Mouse (Mus musculus): ENCODE data around the gene Klf9. TPM values are rescaled to one million over a fixed set of nuclear protein-coding genes. Genes with fewer than 3 reads are reported as not detected.

Klf9 gene
- total RNA-seq, 2 experiments from 2014 or later: 137 to 150 TPM

DNA sequence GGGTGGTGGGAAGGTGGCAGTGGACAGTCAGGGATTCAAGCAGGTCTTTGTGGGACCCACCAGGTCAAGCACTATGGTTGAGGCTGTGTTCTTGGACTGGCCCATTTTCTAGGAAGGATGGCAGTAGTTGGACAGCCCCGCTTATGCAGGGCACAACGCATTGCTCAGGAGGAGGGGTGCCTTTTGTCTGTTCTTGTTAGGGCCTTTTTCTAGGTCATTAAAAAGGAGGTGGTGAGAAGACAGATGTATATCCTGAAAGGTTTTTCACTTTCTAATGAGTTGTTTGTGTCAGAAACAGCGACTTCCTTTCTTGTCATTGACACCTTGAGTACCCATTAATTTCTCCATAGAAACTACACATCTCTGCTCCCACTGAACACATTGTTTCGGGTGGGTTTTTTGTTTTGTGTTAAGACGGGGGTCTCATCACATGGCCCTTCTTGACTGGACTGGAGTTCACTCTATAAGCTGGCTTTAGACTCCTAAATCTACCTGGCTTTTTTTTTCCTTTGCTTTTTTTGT is 12.6 kb downstream of the Klf9 start:
- intact Hi-C loops (cut with DNase I): loop anchor here (5.0 kb wide), 1 partner anchor 54 kb away; no protein-coding TSS in a partner anchor
- no peak for DNase-seq

DNA sequence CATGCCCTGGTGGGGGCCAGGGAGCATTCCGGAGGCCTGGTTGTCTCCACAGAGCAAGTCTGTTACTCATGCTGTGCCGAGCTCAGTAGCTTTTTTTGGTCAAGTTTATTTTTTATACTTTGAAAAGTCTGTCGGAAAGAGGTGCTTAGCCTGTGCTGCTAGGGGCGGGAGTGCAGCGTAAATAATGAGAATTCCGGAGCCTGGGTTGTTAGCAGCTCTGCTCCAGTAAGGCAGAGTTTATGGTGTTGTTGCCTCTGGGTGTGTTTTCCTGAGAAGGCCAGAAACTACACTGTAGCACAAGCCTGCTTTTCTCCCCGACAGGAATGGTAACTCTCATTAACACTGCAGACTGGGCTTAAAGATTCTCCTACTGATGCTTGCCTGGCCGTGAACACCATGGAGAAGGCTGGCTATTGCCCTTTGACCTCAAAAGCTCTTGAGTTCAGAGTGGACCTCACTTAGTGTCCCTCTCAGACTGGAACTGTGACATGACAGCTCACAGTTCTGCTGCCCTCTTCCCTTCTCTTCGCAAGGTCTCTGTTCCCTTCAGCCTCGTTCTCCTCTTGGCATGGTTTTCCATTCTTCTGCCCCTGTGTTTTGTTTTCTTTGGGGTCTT is 18.9 kb downstream of the Klf9 start:
- DNase-seq: no peak
- intact Hi-C loops (cut with DNase I): no loop called here

DNA sequence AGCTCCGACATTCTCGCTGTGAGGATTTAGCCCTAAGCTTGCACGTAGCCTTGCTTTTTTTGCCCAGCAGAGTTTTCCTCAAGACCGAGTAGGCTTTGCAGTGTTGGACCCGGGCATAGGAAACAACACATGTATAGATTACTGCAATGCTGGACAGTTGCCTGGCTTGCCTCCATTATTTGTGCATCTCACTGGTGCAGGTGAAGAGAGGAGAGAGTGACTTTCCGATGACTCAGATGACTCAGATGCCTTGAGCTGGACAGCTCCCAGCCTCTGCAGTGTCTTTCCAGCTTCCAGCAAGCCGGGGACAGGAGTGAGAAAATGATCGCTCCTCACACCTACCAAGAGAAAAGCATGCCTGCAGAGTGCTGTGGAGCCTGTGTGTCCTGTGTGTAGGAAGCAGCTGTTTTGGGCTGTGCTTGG is 21.4 kb downstream of the Klf9 start:
- intact Hi-C loops (cut with DNase I): no loop called here
- DNase-seq: peak in 1 of 2 experiments; percentile 34

DNA sequence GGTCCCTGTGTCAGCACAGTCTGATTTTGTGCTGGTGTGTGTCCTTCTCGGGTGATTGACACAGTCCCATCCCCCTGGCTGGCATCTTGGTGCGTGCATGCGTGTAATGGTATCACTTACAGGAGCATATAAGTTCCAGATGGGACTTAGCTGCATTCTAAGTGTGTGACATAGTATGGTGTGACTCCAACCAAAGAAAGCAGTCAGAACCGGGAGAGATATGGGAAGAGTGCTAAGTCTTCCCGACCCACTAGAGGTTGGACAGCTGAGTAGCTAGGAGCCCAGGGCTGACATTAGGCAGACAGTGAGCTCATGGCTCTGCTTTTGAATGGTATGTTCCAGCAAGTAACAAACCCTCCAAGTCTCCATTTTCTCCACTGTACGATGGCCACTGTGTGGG is 21.9 kb downstream of the Klf9 start:
- intact Hi-C loops (cut with DNase I): no loop called here
- DNase-seq: no peak

DNA sequence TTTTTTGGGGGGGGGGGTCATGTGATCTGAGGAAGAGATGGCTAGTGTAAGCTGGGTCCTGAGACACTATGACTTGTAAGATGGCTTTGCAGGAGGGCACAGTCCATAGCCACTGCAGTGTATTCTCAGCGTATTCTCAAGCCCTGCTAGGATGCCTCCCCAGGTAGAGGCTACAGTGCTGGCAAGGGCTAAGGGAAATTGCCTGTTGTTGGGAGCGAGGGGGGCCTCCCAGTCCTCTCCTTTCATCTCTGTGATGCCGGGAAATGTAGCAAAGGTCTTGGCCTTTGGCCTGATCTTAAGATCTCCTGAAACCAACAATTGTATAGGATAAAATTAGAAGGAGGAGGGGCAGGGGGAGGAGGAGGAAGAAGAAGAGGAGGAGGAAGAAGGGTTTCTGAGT is 22.3 kb downstream of the Klf9 start:
- no peak for DNase-seq

DNA sequence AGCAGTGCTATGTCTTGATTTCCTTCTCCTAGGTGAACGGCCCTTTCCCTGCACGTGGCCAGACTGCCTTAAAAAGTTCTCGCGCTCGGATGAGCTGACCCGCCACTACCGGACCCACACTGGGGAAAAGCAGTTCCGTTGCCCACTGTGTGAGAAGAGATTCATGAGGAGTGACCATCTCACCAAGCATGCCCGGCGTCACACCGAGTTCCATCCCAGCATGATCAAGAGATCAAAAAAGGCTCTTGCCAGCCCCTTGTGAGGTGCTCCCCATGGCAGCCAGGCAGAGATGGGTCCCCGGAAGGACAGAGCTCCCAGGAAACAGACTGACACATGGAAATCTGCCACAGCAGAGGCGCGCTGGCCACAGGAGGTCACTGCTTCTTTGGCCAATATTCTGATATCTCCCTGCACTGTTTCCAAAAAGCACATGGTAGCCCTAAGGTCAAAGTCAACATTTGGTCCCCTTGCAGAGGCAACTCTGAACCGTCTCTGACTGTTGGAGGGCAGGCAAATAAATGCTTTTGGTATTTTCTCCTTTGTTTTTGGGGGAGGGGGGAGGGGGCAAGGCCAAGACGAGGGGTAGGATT is 23.7 kb downstream of the Klf9 start:
- intact Hi-C loops (cut with DNase I): no loop called here
- DNase-seq: no peak

More for the DNA sequence above, 22.3 kb downstream of the Klf9 start:
- intact Hi-C loops (cut with DNase I): no loop called here

DNA sequence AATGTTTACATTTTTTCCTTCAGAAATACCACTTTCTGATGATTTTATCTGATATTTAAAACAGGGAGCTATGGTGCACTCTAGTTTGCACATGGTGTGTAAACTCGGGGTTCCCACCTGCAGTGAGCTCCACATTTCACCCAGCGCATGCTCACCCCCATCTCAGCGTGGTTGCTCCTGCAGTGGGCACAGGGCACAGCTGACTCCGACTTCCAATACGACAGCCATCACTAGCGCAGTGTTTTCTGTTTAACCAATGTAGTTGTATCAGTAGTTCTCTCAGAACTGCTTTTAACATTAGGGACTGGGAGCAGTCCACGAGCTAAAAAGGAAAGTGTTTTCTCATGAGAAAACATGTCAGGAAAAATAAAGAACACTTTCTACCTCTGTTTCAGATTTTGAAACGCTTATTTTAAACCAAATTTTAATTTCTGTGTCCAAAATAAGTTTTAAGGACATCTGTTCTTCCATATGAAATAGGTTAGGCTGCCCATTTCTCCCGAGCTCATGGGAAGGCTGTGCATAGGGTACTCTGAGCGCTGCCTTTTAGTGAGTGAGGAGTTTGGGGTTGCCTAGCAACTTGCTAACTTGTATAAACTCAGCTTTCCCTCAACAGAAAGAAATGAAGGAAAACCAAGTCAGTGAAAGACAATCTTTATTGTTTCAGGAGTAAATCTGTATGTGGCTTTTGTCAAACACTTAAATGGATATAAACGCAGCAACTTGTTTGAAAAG is 25.7 kb downstream of the Klf9 start:
- intact Hi-C loops (cut with DNase I): no loop called here
- DNase-seq: no peak

DNA sequence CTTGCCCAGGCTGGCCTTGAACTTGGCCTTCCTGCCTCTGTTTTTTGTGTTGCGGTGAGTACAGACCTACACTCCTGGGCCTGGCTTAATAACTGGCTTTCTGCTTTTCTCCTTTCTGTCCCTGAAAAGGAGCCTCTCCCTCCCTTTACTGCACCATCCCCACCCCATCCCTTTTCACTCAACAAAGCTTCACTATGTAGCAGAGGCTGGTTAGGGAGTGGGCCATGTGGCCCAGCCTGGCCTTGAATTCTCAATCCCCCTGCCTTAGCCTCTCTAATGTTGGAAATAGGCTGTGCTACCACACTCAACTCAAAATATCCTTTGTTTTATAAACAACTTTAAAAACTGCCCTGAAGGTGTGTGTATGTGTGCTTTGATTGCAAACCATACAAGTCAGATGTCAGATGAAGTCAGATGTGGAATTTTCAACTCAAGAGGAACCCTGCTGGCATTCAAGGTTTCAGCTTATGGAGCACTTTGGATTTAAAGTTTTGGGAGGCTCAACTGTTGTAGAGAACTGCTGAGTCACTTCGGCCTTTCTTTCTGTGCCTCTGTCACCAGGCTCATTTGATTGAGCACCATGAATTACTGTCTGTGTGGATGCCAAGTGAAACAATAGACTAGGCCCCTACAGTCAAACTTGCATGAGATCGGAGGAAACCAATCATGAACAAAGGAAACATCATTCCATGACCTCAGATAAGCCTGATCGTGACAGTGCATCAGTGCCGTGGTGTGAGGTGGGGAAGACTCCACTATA is 28.1 kb downstream of the Klf9 start:
- intact Hi-C loops (cut with DNase I): no loop called here
- no peak for DNase-seq

DNA sequence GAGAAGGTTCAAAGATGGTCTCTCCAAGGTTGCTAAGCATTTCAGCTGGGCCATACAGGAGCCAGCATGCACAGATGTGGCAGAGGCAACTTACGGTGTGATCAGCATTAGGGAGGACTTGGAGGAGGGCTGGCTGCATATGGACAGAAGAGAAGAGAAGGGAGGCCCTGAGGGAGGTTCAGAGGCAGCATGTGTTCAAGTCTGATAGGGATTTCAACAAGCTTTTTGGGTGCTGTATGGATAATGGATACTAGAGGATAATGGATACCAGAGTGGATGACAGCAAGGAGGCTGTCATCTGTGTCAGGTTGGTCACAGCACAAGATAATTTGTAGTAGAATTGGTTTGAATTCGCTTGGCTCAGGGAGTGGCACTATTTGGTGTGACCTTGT is 28.6 kb downstream of the Klf9 start:
- DNase-seq: no peak
- intact Hi-C loops (cut with DNase I): no loop called here

DNA sequence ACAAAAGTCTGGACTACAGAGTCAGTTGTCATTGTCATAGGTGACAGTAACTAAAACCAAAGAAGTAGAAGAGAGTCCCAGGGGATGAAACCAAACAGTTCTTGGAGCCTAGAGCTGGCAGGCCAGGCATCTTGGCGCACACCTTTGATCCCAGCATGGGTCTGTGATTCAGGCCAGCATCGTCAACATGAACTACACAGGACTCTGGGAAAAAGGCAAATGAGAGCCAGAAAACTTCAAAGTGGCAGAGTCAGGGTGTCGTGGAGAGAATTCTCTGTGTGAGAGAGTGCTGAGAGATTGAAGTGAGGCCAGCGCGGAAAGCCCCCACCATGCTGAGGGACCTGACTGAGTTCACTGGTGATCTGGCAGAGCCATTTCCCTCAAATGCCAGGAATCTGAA is 29.4 kb downstream of the Klf9 start:
- no peak for DNase-seq
- intact Hi-C loops (cut with DNase I): no loop called here

DNA sequence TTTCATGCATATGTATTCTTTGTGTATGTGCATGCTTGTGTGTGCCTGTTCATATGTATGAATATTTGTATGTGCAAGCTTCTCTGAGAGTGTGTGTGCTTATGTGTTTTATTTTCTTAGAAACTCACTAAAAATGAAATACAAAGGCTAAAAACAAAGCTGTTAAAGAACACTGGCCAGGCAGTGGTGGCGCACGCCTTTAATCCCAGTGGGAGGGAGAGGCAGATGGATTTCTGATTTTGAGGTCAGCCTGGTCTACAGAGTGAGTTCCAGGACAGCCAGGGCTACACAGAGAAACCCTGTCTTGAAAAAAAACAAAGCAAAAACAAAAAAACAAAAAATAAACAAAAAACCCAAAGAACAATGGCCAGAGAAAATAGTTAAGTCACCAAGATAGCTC is 30.1 kb downstream of the Klf9 start:
- DNase-seq: no peak
- intact Hi-C loops (cut with DNase I): no loop called here

DNA sequence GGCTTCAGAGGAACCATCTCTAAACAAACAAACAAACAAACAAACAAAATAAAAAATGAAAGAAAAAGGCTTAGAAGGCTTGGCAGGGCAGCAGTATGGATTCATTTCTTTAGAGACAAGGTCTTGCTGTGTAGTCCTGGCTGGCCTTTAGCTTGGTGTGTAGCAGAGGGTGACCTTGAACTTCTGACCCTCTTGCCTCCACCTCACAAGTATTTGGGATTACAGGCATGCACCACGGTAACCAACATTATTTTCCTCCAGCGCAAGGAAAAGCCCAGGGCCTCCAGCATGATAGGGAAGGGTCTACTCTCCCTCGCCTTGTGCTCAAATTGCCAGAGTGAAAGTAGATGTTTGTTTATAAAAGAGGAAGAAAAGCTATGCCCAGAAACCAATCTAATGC is 34.1 kb downstream of the Klf9 start:
- intact Hi-C loops (cut with DNase I): no loop called here

DNA sequence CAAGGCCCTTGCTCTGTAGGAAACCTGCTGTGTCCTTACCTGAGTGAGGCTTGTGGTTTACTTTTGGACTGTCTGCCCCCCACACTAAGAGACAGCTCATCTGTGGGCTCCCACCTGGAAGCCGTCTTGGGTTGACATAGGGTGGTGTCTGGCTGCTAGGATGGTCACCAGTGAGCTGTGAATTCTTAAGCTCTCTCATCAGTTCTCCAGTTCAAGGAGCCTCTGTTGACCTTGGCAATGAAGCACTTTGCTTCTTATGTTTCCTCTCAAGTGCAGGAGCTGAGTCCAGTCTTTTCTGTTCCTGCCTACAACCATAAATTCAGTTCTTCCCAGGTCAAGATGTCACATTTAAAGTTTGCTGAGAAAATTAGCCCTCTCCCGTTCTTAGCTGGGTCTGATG is 34.5 kb downstream of the Klf9 start:
- intact Hi-C loops (cut with DNase I): no loop called here
- no peak for DNase-seq

More for the DNA sequence above, 34.1 kb downstream of the Klf9 start:
- no peak for DNase-seq

DNA sequence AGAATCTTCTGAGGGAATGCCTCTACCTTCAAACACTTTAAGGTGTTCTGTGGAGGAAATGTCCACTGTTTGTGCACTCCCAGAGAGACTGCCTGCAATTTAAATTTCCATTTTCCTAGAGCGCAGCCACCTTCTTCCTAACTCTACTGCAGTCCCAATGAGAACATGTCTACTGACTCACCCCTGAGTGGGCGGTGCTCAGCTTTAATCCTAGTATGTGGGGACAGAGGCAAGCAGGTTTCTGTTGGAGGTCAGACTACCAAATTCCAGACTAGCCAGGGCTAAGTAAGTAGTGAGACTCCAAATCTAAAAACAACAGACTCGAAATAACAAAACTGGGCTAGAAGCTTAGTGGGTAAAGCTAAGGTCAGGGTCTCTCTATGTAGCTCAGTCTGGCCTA is 37.5 kb downstream of the Klf9 start:
- DNase-seq: no peak
- intact Hi-C loops (cut with DNase I): no loop called here

DNA sequence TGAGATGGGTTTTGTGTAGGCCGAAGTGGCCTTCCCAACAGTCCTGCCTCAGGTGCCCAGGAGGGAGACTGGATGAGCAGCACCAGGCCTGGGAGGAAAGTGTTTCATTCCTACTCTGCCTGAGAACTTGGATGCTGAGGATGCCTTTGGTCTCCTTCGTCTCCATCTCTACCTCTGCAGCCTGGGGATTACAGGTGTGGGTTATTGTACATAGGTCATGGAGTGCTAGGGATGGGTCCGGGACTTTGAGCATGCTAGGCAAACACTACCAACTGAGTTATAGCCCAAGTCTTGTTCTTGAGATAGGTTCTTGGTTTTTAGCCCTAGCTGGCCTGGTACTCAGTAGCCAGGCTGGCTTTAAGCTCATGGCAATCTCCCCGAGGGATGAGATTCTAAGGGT is 42.5 kb downstream of the Klf9 start:
- intact Hi-C loops (cut with DNase I): no loop called here
- DNase-seq: no peak

DNA sequence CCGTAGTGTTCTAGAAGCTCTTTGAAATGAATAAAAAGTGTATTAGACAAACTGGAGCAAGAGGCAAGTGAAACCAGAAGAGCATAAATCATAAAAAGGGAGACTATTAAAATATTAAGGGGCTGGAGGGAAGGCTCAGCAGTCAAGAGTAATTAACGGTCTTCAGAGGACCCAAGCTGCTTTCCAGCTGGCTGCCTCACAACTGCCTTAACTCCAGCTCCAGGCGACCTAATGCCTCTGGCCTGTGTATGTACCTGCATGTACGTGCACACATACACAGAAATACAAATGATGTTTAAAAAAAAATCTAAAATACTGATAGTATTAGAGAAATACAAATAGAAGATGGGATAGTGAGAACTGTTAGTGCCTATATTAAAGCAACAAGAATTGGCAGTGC is 43.0 kb downstream of the Klf9 start:
- DNase-seq: no peak
- intact Hi-C loops (cut with DNase I): no loop called here

DNA sequence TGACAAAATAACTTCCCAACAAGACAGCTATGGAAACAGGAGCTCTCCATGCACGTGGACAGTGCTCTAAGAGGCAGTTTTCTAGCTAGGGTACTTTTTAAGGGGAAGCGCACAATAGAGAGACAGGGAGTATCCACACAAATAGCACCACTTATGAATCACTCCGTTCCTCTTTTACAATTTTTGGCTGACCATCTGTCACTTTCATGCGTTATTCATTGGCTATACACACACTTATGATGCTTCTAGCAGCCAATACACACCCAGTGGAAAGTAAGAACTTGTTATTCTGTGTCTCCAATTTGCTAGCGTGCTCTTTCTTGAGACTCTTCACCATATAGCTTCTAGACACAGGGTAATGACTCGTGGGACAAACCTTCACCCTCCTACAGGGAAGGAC is 46.7 kb downstream of the Klf9 start:
- intact Hi-C loops (cut with DNase I): no loop called here

DNA sequence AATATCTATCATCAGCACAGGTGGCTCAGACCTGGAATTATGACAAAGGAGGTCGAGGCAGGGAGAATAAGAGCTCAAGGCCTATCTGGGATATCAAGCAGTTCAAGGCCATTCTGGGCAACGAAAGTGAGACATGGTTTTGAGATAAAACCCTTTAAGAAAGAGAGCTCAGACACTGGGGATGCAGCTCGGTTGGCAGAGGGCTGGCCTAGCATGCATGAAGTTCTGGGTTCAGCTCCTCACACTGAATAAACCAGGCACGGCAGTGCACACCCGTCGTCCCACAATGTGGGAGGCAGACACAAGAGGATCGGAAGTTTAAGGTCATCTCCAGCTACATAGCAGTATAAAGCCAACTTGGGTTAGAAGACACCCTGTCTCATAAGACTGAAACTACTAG is 48.0 kb downstream of the Klf9 start:
- no peak for DNase-seq
- intact Hi-C loops (cut with DNase I): no loop called here

More for the DNA sequence above, 46.7 kb downstream of the Klf9 start:
- no peak for DNase-seq

DNA sequence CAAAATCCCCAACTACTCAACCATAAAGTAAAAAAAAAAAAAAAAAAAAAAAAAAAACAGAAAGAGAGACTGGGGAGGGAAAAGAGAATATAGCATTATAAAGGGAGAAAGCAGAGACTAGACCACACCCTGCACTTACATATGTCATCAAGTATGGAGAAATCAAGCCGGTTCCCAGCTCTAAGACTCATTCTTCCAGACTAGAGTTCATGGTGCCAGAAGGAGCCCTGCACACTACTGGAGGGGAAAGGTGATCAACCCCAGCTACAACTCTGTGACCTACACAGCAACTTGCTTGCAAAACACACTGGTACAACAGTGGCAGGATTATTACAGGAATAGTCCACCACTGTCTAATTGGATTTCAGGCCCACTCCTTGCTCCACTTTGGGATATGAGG is 48.7 kb downstream of the Klf9 start:
- no peak for DNase-seq
- intact Hi-C loops (cut with DNase I): no loop called here

DNA sequence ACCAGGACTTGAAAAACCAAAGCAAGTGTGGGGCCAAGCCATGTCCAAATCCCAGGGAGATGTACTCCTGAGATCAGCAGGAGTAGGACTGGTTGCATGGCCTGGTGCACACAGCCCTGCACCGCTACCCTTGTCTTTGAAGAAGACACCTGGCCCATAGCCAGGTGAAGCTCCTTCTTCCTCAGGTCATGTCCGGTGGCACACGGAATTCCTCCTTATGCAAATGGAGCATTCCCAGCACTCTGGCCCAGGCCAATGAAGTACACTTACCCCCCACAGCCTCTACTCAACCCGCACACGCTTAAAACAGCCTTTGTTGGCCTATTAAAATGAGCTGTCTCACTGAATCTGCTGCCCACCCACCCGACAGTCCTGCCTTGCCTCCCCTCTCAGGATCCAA is 50.5 kb downstream of the Klf9 start:
- intact Hi-C loops (cut with DNase I): no loop called here
- no peak for DNase-seq

DNA sequence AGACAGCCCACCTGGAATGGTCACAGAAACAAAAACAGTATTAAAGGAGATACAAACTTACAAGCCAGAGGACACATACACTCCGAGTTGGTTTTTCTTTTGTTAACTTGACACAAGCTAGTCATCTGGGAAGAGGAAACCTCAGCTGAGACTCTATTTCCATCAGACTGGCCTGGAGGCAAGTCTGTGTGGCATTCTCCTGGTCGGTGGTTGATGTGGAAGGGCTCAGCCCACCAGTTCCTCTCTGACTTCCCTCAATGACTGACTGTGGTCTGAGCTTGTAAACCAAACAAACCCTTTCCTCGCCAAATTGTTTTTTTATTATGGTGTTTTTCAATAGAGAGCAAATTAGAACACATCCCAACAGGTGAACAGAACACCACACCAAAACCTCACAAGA is 52.0 kb downstream of the Klf9 start:
- DNase-seq: no peak
- intact Hi-C loops (cut with DNase I): no loop called here

Data from heart, postnatal 14 days (tissue).